Mouse (Mus musculus) bone marrow, adult 2 months (tissue): ENCODE results near the gene Ap3d1. TPM values are rescaled to one million over a fixed set of nuclear protein-coding genes. Genes with fewer than 3 reads are reported as not detected.

Source experiments
- H3K27ac ChIP-seq: fragments of 200-500 bp; 2 replicates; pipeline ENCODE4 v1.5.1; 2012; ENCODE audit warnings: low read depth, mild to moderate bottlenecking, control low read depth, inconsistent platforms, low read length; ENCODE audit not compliant: control insufficient read depth, poor library complexity, insufficient read depth
- H3K4me1 ChIP-seq: fragments of 200-500 bp; 2 replicates; pipeline ENCODE4 v1.6.1; 2011; ENCODE audit warnings: low read length; ENCODE audit not compliant: control insufficient read depth, insufficient read depth
- H3K4me3 ChIP-seq: fragments of 200-500 bp; replicated peaks from 2 replicates; pipeline ENCODE3; 2011; ENCODE audit warnings: mild to moderate bottlenecking, low read depth, low read length, control low read depth; ENCODE audit not compliant: control insufficient read depth
- CTCF ChIP-seq: fragments of 200-500 bp; IDR thresholded peaks from 2 replicates; pipeline ENCODE4 v1.5.1; 2011; ENCODE audit warnings: low read length, control low read depth; ENCODE audit not compliant: control insufficient read depth, insufficient read depth
- POLR2A ChIP-seq: fragments of 200-500 bp; IDR thresholded peaks from 2 replicates; pipeline ENCODE4 v1.6.1; 2011; ENCODE audit warnings: low read depth, mild to moderate bottlenecking, control low read depth, low read length, borderline replicate concordance; ENCODE audit not compliant: control insufficient read depth
- WGBS: fragments of 180-500 bp; shearing (Covaris S2); methylation state at CpG from one replicate; pipeline ENCODE4 v1.1.7; 2018; 5-methylcytosine and 5-hydroxymethylcytosine counted together
- polyA plus RNA-seq: library from polyadenylated mRNA; stranded (reverse); fragments of >200 nt; gene quantifications from 2 replicates; pipeline ENCODE4 v1.2.4, GENCODE M21; 2011; ENCODE audit warnings: low replicate concordance; ENCODE audit not compliant: missing spikeins, insufficient read depth, insufficient read length

The Ap3d1 gene
- polyA plus RNA-seq, 1 experiment = 68.0 TPM

DNA sequence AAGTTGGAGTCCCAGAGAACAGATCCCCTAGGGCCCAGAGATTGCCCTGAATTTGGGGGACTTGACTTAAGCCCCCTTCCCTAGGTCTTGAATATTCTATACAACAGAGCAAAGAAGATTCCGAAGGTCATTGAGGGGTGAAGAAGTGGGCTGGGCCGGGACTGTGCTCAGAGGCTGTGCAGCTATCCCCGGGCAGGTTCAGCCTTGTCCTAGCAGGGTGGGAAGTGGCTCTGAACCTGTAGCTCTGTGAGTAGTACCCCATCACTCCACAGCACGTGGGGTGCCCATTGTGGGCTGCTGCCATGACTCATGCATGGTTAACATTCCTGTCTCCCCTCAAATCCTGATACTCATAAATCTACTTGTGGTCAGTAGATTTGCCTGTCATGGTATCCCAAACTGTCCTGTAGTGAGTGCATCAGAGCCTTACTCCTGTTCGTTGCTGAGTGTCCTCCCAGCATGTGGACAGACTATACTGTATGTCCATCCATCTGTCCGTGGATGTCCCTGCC is 34.4 kb upstream of the Ap3d1 start:
- Histone ChIP-seq H3K4me3 (no peak overlapping the region), H3K4me1 (no peaks in the 10 kb centered on the region), H3K27ac (no peak overlapping the region)
- 92% methylated on average over 6 of the region's 6 CpGs for WGBS
- TF ChIP-seq POLR2A (no peak), CTCF (no peak)

- H3K27ac ChIP-seq = no peak overlapping the region
- TF ChIP-seq CTCF (no peak), POLR2A (no peak)
- H3K4me1 ChIP-seq = no peaks in the 10 kb centered on the region
- H3K4me3 ChIP-seq = no peak overlapping the region
- WGBS = 95% methylated on average over 4 of the region's 4 CpGs
Observed at GRCm38 (mm10) chr10:80775731-80776130, 33.7 kb upstream of the Ap3d1 start.

GRCm38 (mm10) chr10:80774981-80775380 is 32.9 kb upstream of the Ap3d1 start:
- Histone ChIP-seq H3K4me3 (no peak overlapping the region), H3K27ac (no peak overlapping the region), H3K4me1 (no peaks in the 10 kb centered on the region)
- WGBS = 83% methylated on average over 4 of the region's 4 CpGs
- TF ChIP-seq CTCF = no peak
- no peak for TF ChIP-seq POLR2A

GRCm38 (mm10) chr10:80774549-80774948 is 32.5 kb upstream of the Ap3d1 start:
- H3K4me3 ChIP-seq = no peak overlapping the region
- TF ChIP-seq POLR2A = no peak
- peak; percentile 90 for TF ChIP-seq CTCF
- H3K4me1 ChIP-seq = no peaks in the 10 kb centered on the region
- whole genome bisulfite sequencing = 35% methylated on average over 2 of the region's 2 CpGs
- no peak overlapping the region for H3K27ac ChIP-seq

DNA sequence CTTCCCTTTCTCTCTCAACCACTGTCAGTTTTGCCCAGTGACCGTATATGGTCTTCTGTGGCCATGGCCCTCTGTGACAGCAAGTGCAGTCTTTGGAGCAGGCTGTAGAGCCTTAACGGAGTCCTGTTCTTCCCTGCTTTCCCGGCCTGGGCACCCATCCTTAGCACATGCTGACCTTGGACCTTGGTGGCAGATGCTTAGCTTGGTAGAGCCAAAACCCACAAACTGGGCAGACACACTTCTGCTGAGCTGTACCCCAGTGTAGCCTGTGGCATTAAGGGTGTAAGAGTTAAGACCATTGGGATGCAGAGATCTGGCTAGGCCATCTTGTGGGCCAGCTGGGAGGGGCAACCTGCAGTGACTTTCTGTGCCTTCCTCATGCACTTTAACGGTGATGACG is 31.8 kb upstream of the Ap3d1 start:
- no peak overlapping the region for H3K4me3 ChIP-seq
- no peak overlapping the region for H3K27ac ChIP-seq
- H3K4me1 ChIP-seq = no peaks in the 10 kb centered on the region
- WGBS = 88% methylated on average over 5 of the region's 5 CpGs
- TF ChIP-seq POLR2A = no peak
- TF ChIP-seq CTCF = no peak

DNA sequence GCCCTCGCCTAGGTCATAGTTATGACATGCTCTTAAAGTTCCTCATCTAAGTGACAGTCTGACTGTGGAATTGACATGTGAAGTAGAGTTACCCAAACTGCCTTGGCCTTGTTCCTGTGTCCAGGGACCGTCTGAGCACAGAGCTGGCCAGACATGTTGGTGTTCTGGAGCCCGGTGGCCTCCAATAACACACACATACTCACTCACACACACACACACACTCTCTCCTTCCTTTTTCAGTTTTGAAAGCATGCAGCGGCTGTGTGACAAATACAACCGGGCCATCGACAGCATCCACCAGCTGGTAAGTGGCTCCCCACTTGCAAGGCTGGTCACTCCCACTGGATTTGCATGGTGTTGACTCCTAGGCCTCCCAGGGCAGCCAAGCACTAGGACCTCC is 26.3 kb upstream of the Ap3d1 start:
- no peak for TF ChIP-seq CTCF
- no peak for TF ChIP-seq POLR2A
- no peak overlapping the region for H3K4me3 ChIP-seq
- H3K27ac ChIP-seq = no peak overlapping the region
- WGBS = 85% methylated on average over 6 of the region's 6 CpGs
- H3K4me1 ChIP-seq = no peaks in the 10 kb centered on the region

GRCm38 (mm10) chr10:80766161-80766815 is 24.2 kb upstream of the Ap3d1 start:
- Histone ChIP-seq H3K4me1 (peaks cover 3% of the 10 kb centered on the region), H3K27ac (no peak overlapping the region), H3K4me3 (no peak overlapping the region)
- 95% methylated on average over 10 of the region's 10 CpGs for WGBS
- TF ChIP-seq CTCF (no peak), POLR2A (no peak)

GRCm38 (mm10) chr10:80765746-80766145 is 23.7 kb upstream of the Ap3d1 start:
- H3K27ac ChIP-seq = no peak overlapping the region
- H3K4me1 ChIP-seq = peaks cover 3% of the 10 kb centered on the region
- 94% methylated on average over 2 of the region's 2 CpGs for WGBS
- no peak overlapping the region for H3K4me3 ChIP-seq
- no peak for TF ChIP-seq CTCF

GRCm38 (mm10) chr10:80763502-80763901 is 21.4 kb upstream of the Ap3d1 start:
- 30% methylated on average over 2 of the region's 2 CpGs for WGBS
- TF ChIP-seq POLR2A (no peak), CTCF (no peak)
- no peak overlapping the region for H3K4me3 ChIP-seq
- H3K4me1 ChIP-seq = peaks cover 3% of the 10 kb centered on the region
- no peak overlapping the region for H3K27ac ChIP-seq
